Mouse (Mus musculus) heart, adult 11 months (tissue): ENCODE data around the gene Cldn13.
A peak's percentile ranks its signal among the peaks of the same experiment; 100 is the strongest.
"Not testable (repeated sequence)": the region's sequence is repeated elsewhere in the genome, so short reads cannot be mapped to it uniquely, and the experiment has no call there.

ENCODE experiments used
- DNase-seq: peaks from one replicate; pipeline ENCODE4 v3.0.0; 2022

The Cldn13 gene

GRCm38 (mm10) chr5:134915311-134915710 is at the start of gene Cldn13:
TSS of gene Cldn13 (minus strand) at chr5:134915526.
- no peak for DNase-seq

- not testable (repeated sequence) for DNase-seq
Measured at GRCm38 (mm10) chr5:134964655-134965054, 49.3 kb upstream of the Cldn13 start.

DNA sequence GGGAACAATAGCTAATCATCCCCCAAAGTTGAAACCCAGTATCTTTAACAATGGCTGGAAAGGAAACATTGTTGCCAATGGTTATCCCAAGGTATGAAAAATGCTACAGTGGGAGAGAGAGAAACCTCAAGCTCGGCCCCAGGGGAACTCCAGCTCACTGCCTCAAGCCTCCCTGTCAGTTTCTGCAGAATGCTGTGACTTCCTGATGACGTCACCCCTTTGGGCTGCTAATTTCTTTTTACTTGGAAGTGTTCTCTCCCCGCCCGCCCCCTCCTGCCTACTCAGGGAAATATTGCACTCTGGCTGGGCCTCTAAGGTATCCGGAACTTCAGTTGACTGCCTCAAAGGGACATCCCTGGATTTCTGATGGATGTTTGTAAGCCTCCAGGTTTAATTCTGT is 48.2 kb upstream of the Cldn13 start:
- DNase-seq: peak; percentile 96

- no peak for DNase-seq
Measured at GRCm38 (mm10) chr5:134961519-134961918, 46.2 kb upstream of the Cldn13 start.

GRCm38 (mm10) chr5:134960430-134960829 is 45.1 kb upstream of the Cldn13 start:
- no peak for DNase-seq

DNA sequence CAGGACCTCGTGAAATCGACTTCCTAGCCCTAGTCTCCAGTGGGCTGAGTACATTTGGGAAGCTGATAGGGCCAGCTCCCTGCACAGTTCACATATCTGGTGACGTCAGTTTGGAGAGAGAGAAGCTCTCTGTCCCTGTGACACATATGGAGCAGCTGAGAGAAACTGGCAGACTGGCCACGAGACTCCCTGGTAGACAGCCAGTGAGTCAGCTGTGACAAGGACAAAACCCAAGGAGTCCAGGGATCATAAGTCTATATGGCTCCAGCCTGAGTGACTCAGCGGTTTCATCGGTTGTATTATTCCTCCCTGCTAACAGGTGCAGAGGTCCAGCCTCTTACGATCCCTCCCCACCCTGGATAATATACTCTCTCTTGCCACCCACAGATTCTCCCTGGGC is 43.8 kb upstream of the Cldn13 start:
- peak; percentile 97 for DNase-seq

DNA sequence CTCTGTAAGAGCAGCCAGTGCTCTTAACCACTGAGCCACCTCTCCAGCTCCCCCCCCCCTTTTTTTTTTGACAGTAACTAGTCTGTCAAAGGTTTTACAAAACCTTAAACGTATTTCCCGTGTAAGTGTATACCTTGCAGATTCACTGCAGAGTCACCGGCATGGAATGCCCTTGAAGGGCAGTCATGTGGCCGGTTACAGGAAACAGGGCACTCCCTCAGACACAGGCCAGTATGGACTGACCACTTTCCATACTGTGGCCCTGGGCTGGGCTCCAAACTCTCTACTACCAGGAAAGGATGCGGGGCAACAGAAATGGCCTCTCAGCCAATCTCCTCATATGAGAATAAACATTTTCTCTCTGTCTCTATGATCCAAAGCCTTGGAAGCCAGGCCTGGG is 40.2 kb upstream of the Cldn13 start:
- DNase-seq: no peak

DNA sequence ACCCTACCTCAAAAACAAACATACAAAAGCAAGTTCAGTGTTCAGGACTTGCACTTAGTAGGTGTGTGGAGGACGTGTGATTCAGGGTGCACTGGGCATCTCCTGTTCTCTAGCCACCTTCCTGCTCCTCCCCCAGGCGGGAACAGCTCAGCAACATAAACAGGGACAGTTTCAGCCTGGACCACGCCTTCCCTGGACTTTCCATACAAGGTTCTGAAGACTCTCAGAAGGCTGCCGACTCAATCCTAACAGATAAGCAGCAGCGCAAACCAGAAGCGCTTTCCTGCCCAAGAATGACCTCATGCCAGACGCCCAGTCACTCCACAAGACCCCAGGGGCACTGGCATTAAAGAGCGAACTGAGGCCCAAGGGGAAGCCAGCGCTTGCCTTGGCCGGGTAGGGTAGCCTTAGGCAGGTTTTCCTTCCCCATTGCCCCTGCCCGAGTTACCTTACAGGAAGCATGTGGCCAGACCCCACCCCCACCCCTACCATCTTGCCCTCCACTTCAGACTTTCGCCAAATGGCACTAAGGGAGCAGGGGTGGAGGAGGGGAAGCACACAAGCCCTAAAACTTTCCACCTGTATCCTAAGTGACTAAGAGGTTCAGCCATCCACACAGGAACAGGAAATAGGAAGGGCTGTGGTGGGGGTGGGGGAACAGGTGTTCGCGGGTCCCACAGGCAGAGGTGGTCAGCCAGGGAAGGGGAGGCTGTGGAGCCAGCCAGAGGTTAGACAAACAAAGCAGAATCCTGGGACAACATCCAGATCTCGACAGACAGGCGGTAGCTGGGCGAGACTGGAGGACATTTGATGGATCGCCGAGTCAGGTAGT is 35.9 kb upstream of the Cldn13 start:
- peak; percentile 95 for DNase-seq

GRCm38 (mm10) chr5:134948085-134948439 is 32.7 kb upstream of the Cldn13 start:
- no peak for DNase-seq

- no peak for DNase-seq
Measured at GRCm38 (mm10) chr5:134947420-134948084, 32.2 kb upstream of the Cldn13 start.

- no peak for DNase-seq
Measured at GRCm38 (mm10) chr5:134946857-134947255, 31.5 kb upstream of the Cldn13 start, which contains the start of gene Cldn4. TSS of gene Cldn4 (minus strand) at chr5:134946934.

- DNase-seq: no peak
Measured at GRCm38 (mm10) chr5:134946063-134946856, 30.9 kb upstream of the Cldn13 start.

GRCm38 (mm10) chr5:134945266-134945959 is 30.1 kb upstream of the Cldn13 start:
- no peak for DNase-seq

DNA sequence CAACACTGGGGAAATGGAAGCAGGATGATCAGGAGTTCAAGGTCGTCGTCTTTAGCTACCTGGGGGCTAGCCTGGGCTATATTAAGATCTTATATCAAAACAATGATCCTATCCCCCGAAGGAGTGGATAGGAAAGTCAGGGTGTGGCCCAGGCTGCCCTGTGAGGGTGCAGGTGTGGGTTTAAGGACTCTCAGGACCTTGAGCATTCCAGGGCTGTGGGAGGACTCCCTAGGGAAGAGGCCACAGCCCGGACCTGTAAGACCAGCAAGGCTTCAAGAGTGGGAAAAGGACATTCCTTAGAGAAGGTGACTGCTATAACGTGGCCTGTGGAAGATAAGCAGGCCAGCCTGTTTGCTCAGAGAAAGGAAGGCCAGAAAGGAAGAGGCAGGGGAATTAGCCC is 28.9 kb upstream of the Cldn13 start:
- DNase-seq: no peak

DNA sequence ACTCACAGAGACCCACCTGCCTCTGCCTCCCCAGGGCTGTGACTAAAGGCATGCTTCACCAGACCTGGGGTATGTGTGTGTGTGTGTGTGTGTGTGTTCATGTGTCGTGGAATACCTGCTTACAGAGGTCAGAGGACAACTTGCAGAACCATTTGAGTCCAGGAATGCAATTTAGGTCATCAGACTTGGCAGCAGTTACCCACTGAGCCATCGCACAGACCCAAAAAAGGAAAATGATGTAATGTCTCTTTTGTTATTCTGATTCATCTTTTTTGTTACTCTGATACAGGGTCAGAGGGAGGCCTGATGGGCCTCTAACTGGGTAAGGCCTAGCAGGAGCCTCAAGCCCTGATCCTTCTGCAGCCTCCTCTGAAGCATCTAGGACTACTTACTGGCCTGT is 27.4 kb upstream of the Cldn13 start:
- no peak for DNase-seq

DNA sequence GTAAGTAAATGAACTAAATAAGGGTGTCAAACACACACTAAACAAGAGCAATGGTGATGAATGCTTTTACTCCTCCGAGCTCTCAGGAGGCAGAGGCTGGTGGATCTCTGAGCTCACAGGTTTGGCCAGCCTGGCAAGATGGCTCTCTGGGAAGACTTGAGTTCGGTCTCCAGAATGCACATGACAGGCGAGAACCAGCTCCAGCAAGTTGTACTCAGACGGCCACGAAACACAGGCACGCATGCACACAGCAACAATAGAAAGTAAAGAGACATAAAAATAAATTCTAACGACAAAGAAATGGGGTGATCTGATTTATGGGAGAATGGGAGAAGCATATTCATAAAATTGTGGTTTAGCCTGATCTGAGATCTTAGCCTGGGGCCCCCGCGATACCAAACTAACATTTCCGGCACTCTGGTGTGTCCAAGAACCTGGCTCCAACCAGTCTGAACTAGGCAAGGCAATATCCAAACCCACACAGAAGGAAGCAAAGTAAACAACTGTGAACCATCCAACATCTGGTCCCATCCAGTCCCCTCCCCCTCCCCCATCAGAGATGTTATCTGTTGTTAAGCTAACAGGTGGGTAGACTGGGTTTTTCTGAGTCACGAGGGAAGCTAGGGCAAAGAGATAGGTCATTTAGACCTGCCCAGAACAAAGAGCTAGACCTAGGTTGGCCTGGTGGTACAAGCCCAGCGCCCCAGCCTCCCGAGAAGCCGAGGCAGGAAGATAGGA is 26.3 kb upstream of the Cldn13 start:
- no peak for DNase-seq

DNA sequence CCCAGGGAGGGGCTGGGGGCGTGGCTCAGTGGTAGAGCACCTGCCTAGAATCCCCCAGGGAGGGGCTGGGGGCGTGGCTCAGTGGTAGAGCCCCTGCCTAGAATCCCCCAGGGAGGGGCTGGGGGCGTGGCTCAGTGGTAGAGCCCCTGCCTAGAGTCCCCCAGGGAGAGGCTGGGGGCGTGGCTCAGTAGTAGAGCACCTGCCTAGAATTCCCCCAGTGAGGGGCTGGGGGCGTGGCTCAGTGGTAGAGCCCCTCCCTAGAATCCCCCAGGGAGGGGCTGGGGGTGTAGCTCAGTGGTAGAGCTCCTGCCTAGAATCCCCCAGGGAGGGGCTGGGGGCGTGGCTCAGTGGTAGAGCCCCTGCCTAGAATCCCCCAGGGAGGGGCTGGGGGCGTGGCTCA is 24.2 kb upstream of the Cldn13 start:
- DNase-seq: not testable (repeated sequence)

- no peak for DNase-seq
Measured at GRCm38 (mm10) chr5:134939069-134939468, 23.7 kb upstream of the Cldn13 start.

DNA sequence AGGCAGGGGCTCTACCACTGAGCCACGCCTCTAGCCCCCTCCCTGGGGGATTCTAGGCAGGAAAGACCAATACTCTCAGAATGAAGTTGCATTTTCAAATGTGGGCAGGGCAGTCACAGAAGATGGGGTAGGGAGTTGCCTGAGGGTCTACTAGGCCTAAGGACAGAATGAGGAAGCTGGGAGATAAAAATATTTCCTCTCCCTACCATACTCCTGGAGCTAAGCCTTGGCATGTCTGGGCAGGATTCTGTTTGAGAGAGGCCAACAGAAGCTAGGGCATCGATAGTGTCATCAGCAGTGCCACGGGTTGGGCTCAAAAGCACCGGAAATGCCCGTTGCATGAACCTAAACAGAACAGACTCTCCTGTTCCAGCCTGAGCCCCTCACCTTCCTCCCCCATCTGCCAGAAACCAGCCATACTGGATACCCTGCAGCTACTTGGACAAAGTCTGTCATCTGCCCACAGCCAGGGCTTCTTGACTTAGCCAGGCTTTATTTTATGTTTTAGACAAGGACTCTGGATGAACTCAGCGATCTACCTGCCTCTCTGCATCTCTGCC is 21.4 kb upstream of the Cldn13 start:
- DNase-seq: no peak

- peak; percentile 81 for DNase-seq
Measured at GRCm38 (mm10) chr5:134936051-134936450, 20.7 kb upstream of the Cldn13 start.

GRCm38 (mm10) chr5:134934666-134935065 is 19.3 kb upstream of the Cldn13 start:
- DNase-seq: peak; percentile 77

GRCm38 (mm10) chr5:134933686-134934085 is 18.4 kb upstream of the Cldn13 start:
- DNase-seq: peak; percentile 72
